In genomic region chr3:154704755-154705154, GRCm38 (mm10) we compare ENCODE assay signal across 22 mouse cellular contexts. TPM values are rescaled to one million over a fixed set of nuclear protein-coding genes. Genes with fewer than 3 reads are reported as not detected.
DNase-seq lines count a peak whose midpoint lies in the region; ATAC-seq lines count a peak whose summit lies in the region.
"Had no signal": no experiment of that assay in that cellular context is flagged by ENCODE, and none has a peak within 500 bp of the region (broad histone marks: within the 10 kb centered on the region; RNA-seq: fewer than 3 reads in every experiment).

No protein-coding gene starts in this region.

- H3K4me1 ChIP-seq in kidney, embryonic 14.5 days (ENCODE audit: control insufficient read depth, insufficient read depth, low read length): 0 out of 2 replicates have a peak, but pooled peaks cover 3% of the 10 kb centered on the region
- H3K4me1 ChIP-seq in kidney, embryonic 16.5 days (ENCODE audit: insufficient read depth, low read length): 0 out of 2 replicates have a peak, but pooled peaks cover 5% of the 10 kb centered on the region
- 0 out of 2 replicates have a peak, but pooled peaks cover 5% of the 10 kb centered on the region for H3K4me1 ChIP-seq in neural tube, embryonic 14.5 days (ENCODE audit: control insufficient read depth, insufficient read depth, low read length)
- H3K4me1 ChIP-seq: embryonic facial prominence, embryonic 13.5 days; embryonic facial prominence, embryonic 15.5 days; forebrain, embryonic 12.5 days had no signal

- 16% methylated on average over 6 of the region's 6 CpGs for WGBS in kidney, embryonic 14.5 days
- 19% methylated on average over 6 of the region's 6 CpGs for WGBS in kidney, embryonic 16.5 days
- WGBS in neural tube, embryonic 14.5 days: 50% methylated on average over 6 of the region's 6 CpGs

- 0 out of 2 replicates have a peak, but pooled peaks cover 2% of the 10 kb centered on the region for H3K27me3 ChIP-seq in kidney, embryonic 14.5 days (ENCODE audit: control insufficient read depth, insufficient read depth, low read length)
- H3K27me3 ChIP-seq in kidney, embryonic 16.5 days (ENCODE audit: insufficient read depth, low read length): no peaks in the 10 kb centered on the region; the same call in 1 of the 2 replicates
- H3K27me3 ChIP-seq in neural tube, embryonic 14.5 days (ENCODE audit: control insufficient read depth, insufficient read depth, low read length): no peaks in the 10 kb centered on the region
- H3K27me3 ChIP-seq: embryonic facial prominence, embryonic 13.5 days; embryonic facial prominence, embryonic 15.5 days; forebrain, embryonic 12.5 days had no signal

- no peak overlapping the region for H3K9ac ChIP-seq in kidney, embryonic 14.5 days (ENCODE audit: low read depth, low read length)
- no peak overlapping the region for H3K9ac ChIP-seq in kidney, embryonic 16.5 days (replicated peaks; ENCODE audit: low read length)
- no peak overlapping the region for H3K9ac ChIP-seq in neural tube, embryonic 14.5 days (replicated peaks; ENCODE audit: low read depth, low read length)
- H3K9ac ChIP-seq: embryonic facial prominence, embryonic 13.5 days; embryonic facial prominence, embryonic 15.5 days; forebrain, embryonic 12.5 days had no signal

- H3K4me3 ChIP-seq in kidney, embryonic 14.5 days (ENCODE audit: low read length): no peak overlapping the region
- H3K4me3 ChIP-seq in kidney, embryonic 16.5 days (ENCODE audit: low read length): no peak overlapping the region
- no peak overlapping the region for H3K4me3 ChIP-seq in neural tube, embryonic 14.5 days (ENCODE audit: low read depth, low read length)
- H3K4me3 ChIP-seq: embryonic facial prominence, embryonic 13.5 days; embryonic facial prominence, embryonic 15.5 days; erythroblast, embryonic 14.5 days; forebrain, embryonic 10.5 days; forebrain, embryonic 12.5 days had no signal

- H3K27ac ChIP-seq in kidney, embryonic 14.5 days (ENCODE audit: low read depth, low read length): no peak overlapping the region
- H3K27ac ChIP-seq in kidney, embryonic 16.5 days (ENCODE audit: low read length): no peak overlapping the region
- no peak overlapping the region for H3K27ac ChIP-seq in neural tube, embryonic 14.5 days (ENCODE audit: low read depth, low read length)
- H3K27ac ChIP-seq: embryonic facial prominence, embryonic 13.5 days; embryonic facial prominence, embryonic 15.5 days; forebrain, embryonic 10.5 days; forebrain, embryonic 12.5 days had no signal

- peak; percentile 74 for ATAC-seq in kidney, embryonic 14.5 days (ENCODE audit: low FRiP score, low TSS enrichment)
- ATAC-seq in kidney, embryonic 16.5 days (ENCODE audit: low FRiP score, low TSS enrichment): peak; percentile 54
- peak; percentile 42; the same call in 1 of the 2 replicates for ATAC-seq in neural tube, embryonic 14.5 days (ENCODE audit: low read depth)
- ATAC-seq: forebrain, embryonic 14.5 days had no signal

- no peaks in the 10 kb centered on the region for H3K36me3 ChIP-seq in kidney, embryonic 14.5 days (ENCODE audit: control insufficient read depth, insufficient read depth, low read length)
- H3K36me3 ChIP-seq in kidney, embryonic 16.5 days (ENCODE audit: insufficient read depth, low read length): no peaks in the 10 kb centered on the region
- no peaks in the 10 kb centered on the region for H3K36me3 ChIP-seq in neural tube, embryonic 14.5 days (ENCODE audit: control insufficient read depth, insufficient read depth, low read length)
- H3K36me3 ChIP-seq: embryonic facial prominence, embryonic 13.5 days; embryonic facial prominence, embryonic 15.5 days; forebrain, embryonic 10.5 days; forebrain, embryonic 12.5 days had no signal

- DNase-seq in kidney, adult 9 months: no peak
- no peak for DNase-seq in kidney, postnatal 25 days
- no peak for DNase-seq in neural tube, embryonic 10.5 days (ENCODE audit: extremely low spot score, low spot score)
- DNase-seq: adrenal gland, adult 2 months; adrenal gland, postnatal 10 days; adrenal gland, postnatal 25 days; cerebellum, adult 11 months; cerebellum, adult 18-20 months; cerebellum, adult 8-10 months; cerebellum, adult 9-11 months; cerebellum, postnatal 14 days; cerebellum, postnatal 36 days; embryo, embryonic 11 days had no signal

- no peak overlapping the region for H3K4me2 ChIP-seq in kidney, embryonic 14.5 days (replicated peaks; ENCODE audit: low read depth, low read length)
- no peak overlapping the region for H3K4me2 ChIP-seq in kidney, embryonic 16.5 days (replicated peaks; ENCODE audit: low read depth, low read length)
- no peak overlapping the region for H3K4me2 ChIP-seq in neural tube, embryonic 14.5 days (ENCODE audit: low read depth, low read length)
- H3K4me2 ChIP-seq: embryonic facial prominence, embryonic 13.5 days; embryonic facial prominence, embryonic 15.5 days; forebrain, embryonic 12.5 days had no signal

- H3K9me3 ChIP-seq in kidney, embryonic 14.5 days (ENCODE audit: control insufficient read depth, low read length): no peaks in the 10 kb centered on the region
- no peaks in the 10 kb centered on the region for H3K9me3 ChIP-seq in kidney, embryonic 16.5 days (ENCODE audit: low read length)
- H3K9me3 ChIP-seq in neural tube, embryonic 14.5 days (ENCODE audit: control insufficient read depth, low read length): no peaks in the 10 kb centered on the region
- H3K9me3 ChIP-seq: embryonic facial prominence, embryonic 13.5 days; embryonic facial prominence, embryonic 15.5 days; forebrain, embryonic 10.5 days; forebrain, embryonic 12.5 days had no signal

RNA-seq across cellular contexts. Expression of gene Erich3, which starts 41.1 kb away (rescaled TPM):
- 0.26 TPM in 1 of 2 replicates, not detected in the other for polyA plus RNA-seq in kidney, embryonic 14.5 days (2014; fragmentation: Nextera tagmentation; extraction: Ambion mirVana)
- 0.04 and 0.18 TPM in 2 replicates for polyA plus RNA-seq in kidney, embryonic 16.5 days (2015; fragmentation: Nextera tagmentation; extraction: Ambion mirVana)
- polyA plus RNA-seq in neural tube, embryonic 14.5 days (2014; fragmentation: Nextera tagmentation; extraction: Ambion mirVana): 2.0 and 2.8 TPM in 2 replicates
- polyA plus RNA-seq: erythroblast, embryonic 14.5 days had no signal
